Comparison of ENCODE assay signal across 28 mouse cellular contexts in genomic region chr11:61271612-61272011, GRCm38 (mm10). TPM values are rescaled to one million over a fixed set of nuclear protein-coding genes. Genes with fewer than 3 reads are reported as not detected.
"Had no signal": no experiment of that assay in that cellular context is flagged by ENCODE, and none has a peak within 500 bp of the region (broad histone marks: within the 10 kb centered on the region; RNA-seq: fewer than 3 reads in every experiment).

No protein-coding gene starts in this region.

- ATAC-seq: forebrain, embryonic 13.5 days; forebrain, embryonic 14.5 days; forebrain, embryonic 15.5 days; forebrain, embryonic 16.5 days; forebrain, postnatal 0 days had no signal

- H3K27me3 ChIP-seq: embryonic facial prominence, embryonic 12.5 days; embryonic facial prominence, embryonic 13.5 days; embryonic facial prominence, embryonic 15.5 days had no signal

- H3K36me3 ChIP-seq: embryonic facial prominence, embryonic 10.5 days; embryonic facial prominence, embryonic 12.5 days; embryonic facial prominence, embryonic 13.5 days; embryonic facial prominence, embryonic 15.5 days; forebrain, embryonic 10.5 days; forebrain, embryonic 12.5 days; forebrain, embryonic 15.5 days had no signal

- H3K9me3 ChIP-seq: embryonic facial prominence, embryonic 10.5 days; embryonic facial prominence, embryonic 12.5 days; embryonic facial prominence, embryonic 13.5 days; embryonic facial prominence, embryonic 15.5 days; forebrain, embryonic 10.5 days; forebrain, embryonic 12.5 days; forebrain, embryonic 13.5 days; forebrain, embryonic 15.5 days had no signal

- H3K4me2 ChIP-seq: embryonic facial prominence, embryonic 12.5 days; embryonic facial prominence, embryonic 13.5 days; embryonic facial prominence, embryonic 15.5 days; forebrain, embryonic 12.5 days; forebrain, embryonic 13.5 days; forebrain, embryonic 15.5 days had no signal

- H3K4me1 ChIP-seq: embryonic facial prominence, embryonic 10.5 days; embryonic facial prominence, embryonic 13.5 days; embryonic facial prominence, embryonic 15.5 days; forebrain, embryonic 13.5 days had no signal

- H3K9ac ChIP-seq: embryonic facial prominence, embryonic 12.5 days; embryonic facial prominence, embryonic 13.5 days; embryonic facial prominence, embryonic 15.5 days; forebrain, embryonic 12.5 days; forebrain, embryonic 13.5 days; forebrain, embryonic 15.5 days; forebrain, postnatal 0 days had no signal

- H3K27ac ChIP-seq: embryonic facial prominence, embryonic 10.5 days; embryonic facial prominence, embryonic 12.5 days; embryonic facial prominence, embryonic 13.5 days; embryonic facial prominence, embryonic 15.5 days; forebrain, embryonic 10.5 days; forebrain, embryonic 12.5 days; forebrain, embryonic 13.5 days; forebrain, embryonic 15.5 days; gastrocnemius, adult 2 months; heart, adult 2 months had no signal

- H3K4me3 ChIP-seq: embryonic facial prominence, embryonic 10.5 days; embryonic facial prominence, embryonic 12.5 days; embryonic facial prominence, embryonic 13.5 days; embryonic facial prominence, embryonic 15.5 days; erythroblast, embryonic 14.5 days; forebrain, embryonic 10.5 days; forebrain, embryonic 12.5 days; forebrain, embryonic 13.5 days; forebrain, embryonic 15.5 days; gastrocnemius, adult 2 months; heart, adult 2 months had no signal

- DNase-seq: cerebellum, adult 2 months; cerebellum, adult 8-10 months; cerebellum, adult 9-10 months; cerebellum, adult 9-11 months; cerebellum, postnatal 10 days; cerebellum, postnatal 14 days; cerebellum, postnatal 25 days; cerebellum, postnatal 36 days; embryo, embryonic 11 days; forebrain, postnatal 0 days; gastrocnemius, adult 2 months; gastrocnemius, postnatal 10 days; gastrocnemius, postnatal 14 days; gastrocnemius, postnatal 25 days; gastrocnemius, postnatal 36 days; heart, adult 18-20 months; heart, adult 2 months had no signal

RNA-seq across cellular contexts. Expression of gene Aldh3a2, which starts 4.3 kb away (rescaled TPM):
- polyA plus RNA-seq: erythroblast, embryonic 14.5 days had no signal
